Mouse (Mus musculus) 3134 (cell line): ENCODE measurements at regions not wholly inside any gene's neighbourhood (a gene's known extent, or its start where the extent isn't known, plus 50 kb on each side); places are given as distances from the start of the nearest gene placed in this dataset.

Experiments
- DNase-seq: peaks from one replicate; pipeline ENCODE4 v3.0.0-alpha.2; 2011; ENCODE audit warnings: low spot score; ENCODE audit not compliant: insufficient read length; ENCODE audit errors: extremely low read depth

GRCm38 (mm10) chr13:90823877-90824276 lies 81.3 kb downstream of the Atp6ap1l start:
- no peak for DNase-seq

- DNase-seq = no peak
These were observed 83.3 kb downstream of the Atp6ap1l start for GRCm38 (mm10) chr13:90821898-90822297.

- DNase-seq = no peak
These were observed 84.7 kb downstream of the Atp6ap1l start for GRCm38 (mm10) chr13:90820453-90820852.

GRCm38 (mm10) chr13:90819934-90820333 lies 85.2 kb downstream of the Atp6ap1l start:
- no peak for DNase-seq

- DNase-seq = peak; percentile 16
These were observed 90.8 kb downstream of the Atp6ap1l start for GRCm38 (mm10) chr13:90814174-90814865.

GRCm38 (mm10) chr13:90810011-90810410 lies 95.1 kb downstream of the Atp6ap1l start:
- DNase-seq = no peak

- DNase-seq = no peak
These were observed 105.5 kb downstream of the Atp6ap1l start for GRCm38 (mm10) chr13:90799641-90800040.

GRCm38 (mm10) chr13:90798791-90799542 lies 106.2 kb downstream of the Atp6ap1l start:
- no peak for DNase-seq

GRCm38 (mm10) chr13:90798381-90798780 lies 106.8 kb downstream of the Atp6ap1l start:
- no peak for DNase-seq

GRCm38 (mm10) chr13:90797209-90797608 lies 107.9 kb downstream of the Atp6ap1l start:
- peak; percentile 71 for DNase-seq

- peak; percentile 45 for DNase-seq
These were observed 108.3 kb downstream of the Atp6ap1l start for GRCm38 (mm10) chr13:90796809-90797208.

GRCm38 (mm10) chr13:90782435-90782834 lies 122.7 kb downstream of the Atp6ap1l start:
- DNase-seq = no peak

GRCm38 (mm10) chr13:90781974-90782373 lies 123.2 kb downstream of the Atp6ap1l start:
- peak; percentile 23 for DNase-seq

- no peak for DNase-seq
These were observed 127.2 kb downstream of the Atp6ap1l start for GRCm38 (mm10) chr13:90777952-90778298.

GRCm38 (mm10) chr13:90777123-90777951 lies 127.8 kb downstream of the Atp6ap1l start:
- no peak for DNase-seq

GRCm38 (mm10) chr13:90762154-90762553 lies 143.0 kb downstream of the Atp6ap1l start:
- no peak for DNase-seq

GRCm38 (mm10) chr13:90760516-90761050 lies 144.6 kb downstream of the Atp6ap1l start:
- DNase-seq = no peak

GRCm38 (mm10) chr13:90754451-90754850 lies 150.7 kb downstream of the Atp6ap1l start:
- DNase-seq = no peak

GRCm38 (mm10) chr13:90749741-90750140 lies 155.4 kb downstream of the Atp6ap1l start:
- no peak for DNase-seq

GRCm38 (mm10) chr13:90745063-90745462 lies 160.1 kb downstream of the Atp6ap1l start:
- no peak for DNase-seq
